Mouse (Mus musculus): ENCODE measurements around the gene Unc13a.

Gene Unc13a

DNA sequence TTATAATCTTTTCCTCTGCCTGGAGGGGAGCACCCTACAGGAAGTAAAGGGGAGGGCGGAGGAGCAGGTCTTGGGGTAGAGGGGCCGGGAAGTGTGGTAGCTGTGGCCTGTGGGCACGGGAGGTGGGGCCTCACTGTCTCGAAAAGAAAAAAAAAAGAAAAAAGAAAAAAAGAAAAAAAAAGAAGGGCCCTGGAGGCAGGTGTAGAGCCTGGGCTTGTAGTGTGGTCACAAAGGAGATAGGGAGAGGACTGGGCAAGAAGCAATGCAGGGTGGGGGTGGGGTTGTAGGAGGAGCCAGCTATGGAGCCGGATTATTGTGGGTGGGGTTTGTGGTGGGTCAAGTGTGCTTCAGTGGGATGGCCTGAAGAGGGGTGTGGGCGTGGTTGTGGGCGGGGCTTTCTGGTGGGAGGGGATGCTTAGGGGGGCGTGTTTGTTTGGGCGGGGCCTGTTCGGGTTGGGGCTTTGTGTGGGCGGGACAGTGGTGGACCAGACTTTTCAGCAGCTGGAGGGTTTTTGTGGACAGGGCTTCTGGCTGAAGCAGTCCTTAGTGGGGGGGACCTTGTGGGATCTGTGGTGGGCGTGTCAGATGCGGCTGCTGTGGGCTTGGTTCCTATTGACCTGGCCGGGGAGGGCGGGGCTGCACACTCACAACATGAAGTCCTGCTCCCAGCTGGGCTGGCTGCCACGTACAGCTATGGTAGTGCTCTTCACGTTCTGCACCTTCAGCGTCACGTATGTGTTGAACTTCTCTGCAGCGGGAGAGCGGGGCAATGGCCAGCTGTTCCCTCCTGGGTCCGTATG, 6.0 kb downstream of the Unc13a start:
- peak; percentile 70 for DNase-seq (ENCODE audit: low read depth)

DNA sequence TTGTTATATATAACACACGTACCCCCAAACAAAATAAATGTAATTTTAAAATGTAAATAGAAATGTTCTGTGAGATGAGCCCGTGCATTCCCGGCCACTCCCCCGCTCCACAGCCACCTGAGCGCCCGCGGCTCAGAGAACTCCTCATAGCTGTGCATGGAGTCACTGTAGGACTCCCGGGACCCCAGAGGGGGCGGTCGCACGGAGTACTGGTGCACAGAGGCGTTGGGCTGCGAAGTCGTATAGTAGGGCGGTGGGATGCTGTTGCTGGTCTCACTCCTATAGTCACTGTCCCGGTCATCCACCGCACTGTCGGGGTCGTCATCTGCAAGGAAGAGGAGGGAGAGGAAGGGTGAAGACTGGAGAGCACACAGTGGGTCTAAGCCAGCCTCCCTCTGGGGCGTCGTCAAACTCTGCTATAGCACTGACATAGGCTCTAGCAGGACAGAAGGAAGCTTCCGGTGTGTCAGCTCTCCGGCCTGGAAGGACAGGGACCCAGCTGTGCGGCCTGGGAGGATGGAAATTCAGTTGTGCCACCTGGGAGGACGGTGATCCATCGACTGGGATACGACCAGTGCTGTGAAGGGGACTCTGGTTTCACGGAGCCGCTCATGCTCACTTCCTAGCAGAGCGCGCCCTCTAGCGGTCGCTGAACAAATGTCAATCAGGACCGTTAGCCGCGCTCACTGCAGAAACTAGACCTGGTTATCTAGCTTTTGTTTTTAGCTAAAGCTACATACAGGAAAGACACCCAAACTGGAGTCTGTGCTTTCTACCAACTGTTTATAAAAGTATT, 11.0 kb downstream of the Unc13a start:
- peak; percentile 84 for DNase-seq (ENCODE audit: low read depth)

DNA sequence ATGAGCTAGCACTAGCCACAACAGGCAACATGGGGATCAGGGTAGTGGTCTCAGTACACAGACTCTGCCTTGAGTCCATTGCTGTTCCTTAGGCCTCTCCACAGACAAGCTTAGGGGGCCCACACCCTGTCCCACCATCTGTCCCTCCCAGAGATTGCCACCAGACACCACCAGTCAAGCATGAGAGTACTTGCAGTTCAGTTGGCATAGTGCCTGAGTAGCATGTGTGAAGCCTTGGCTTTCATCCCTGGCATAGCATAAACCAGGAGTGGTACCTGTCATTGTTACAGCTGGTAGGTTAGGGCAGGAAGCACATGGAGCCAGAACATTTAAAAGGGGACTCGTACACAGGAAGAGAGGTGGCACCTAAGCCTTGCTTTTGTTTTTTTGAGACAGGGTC, 11.8 kb downstream of the Unc13a start:
- no peak for DNase-seq (ENCODE audit: low read depth)

DNA sequence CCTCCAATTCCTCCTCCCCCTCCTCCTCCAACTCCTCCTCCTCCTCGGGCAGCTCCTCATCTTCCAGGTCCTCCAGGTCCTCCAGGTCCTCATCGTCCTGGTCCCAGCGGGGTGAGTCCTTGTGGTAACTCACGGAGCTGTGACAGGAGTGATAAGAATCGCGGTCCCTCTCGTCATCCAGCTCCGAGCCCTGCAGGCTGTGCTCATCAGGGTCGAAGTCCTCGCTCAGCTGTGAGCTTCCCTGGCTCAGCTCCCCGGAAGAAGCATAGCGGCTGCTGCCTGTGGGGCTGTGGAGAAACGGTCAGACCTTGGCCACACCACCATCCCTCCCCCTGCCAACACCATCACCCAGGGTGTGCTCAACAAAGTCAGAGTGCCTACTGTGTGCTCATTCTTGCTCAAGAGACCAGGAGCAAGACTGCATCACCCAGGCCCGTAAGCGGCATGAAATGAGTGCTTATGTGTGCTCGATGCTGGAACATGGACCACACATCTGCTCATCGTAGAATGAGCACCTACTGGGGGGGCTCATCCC, 13.0 kb downstream of the Unc13a start:
- no peak for DNase-seq (ENCODE audit: low read depth)

- DNase-seq (ENCODE audit: low read depth) = no peak
Measured at GRCm38 (mm10) chr8:71657816-71658215, 13.7 kb downstream of the Unc13a start.

- no peak for DNase-seq (ENCODE audit: low read depth)
Measured at GRCm38 (mm10) chr8:71654600-71654999, 17.0 kb downstream of the Unc13a start.

- DNase-seq (ENCODE audit: low read depth) = no peak
Measured at GRCm38 (mm10) chr8:71645510-71645909, 26.0 kb downstream of the Unc13a start.

GRCm38 (mm10) chr8:71639318-71639717, 32.2 kb downstream of the Unc13a start:
- DNase-seq (ENCODE audit: low read depth) = no peak

DNA sequence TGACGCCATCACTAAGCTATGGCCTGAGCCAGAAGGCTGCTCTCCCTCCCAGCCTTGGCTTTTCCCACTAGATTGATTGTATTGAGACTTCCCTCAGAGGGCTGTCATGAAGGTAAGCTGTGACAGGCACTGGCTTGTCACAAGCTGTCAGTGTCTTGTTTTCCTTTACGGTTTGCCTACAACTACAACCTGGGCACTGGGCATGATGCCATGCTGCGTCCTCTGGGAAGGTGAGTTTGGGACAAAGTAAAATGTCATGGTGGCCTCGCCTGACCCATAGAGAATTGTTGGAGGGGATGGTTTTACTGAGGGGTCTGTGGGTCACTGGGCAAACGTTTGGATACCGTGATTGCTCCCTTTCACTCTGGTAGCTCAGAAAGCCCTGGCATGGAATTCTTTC, 33.2 kb downstream of the Unc13a start:
- DNase-seq (ENCODE audit: low read depth) = no peak

DNA sequence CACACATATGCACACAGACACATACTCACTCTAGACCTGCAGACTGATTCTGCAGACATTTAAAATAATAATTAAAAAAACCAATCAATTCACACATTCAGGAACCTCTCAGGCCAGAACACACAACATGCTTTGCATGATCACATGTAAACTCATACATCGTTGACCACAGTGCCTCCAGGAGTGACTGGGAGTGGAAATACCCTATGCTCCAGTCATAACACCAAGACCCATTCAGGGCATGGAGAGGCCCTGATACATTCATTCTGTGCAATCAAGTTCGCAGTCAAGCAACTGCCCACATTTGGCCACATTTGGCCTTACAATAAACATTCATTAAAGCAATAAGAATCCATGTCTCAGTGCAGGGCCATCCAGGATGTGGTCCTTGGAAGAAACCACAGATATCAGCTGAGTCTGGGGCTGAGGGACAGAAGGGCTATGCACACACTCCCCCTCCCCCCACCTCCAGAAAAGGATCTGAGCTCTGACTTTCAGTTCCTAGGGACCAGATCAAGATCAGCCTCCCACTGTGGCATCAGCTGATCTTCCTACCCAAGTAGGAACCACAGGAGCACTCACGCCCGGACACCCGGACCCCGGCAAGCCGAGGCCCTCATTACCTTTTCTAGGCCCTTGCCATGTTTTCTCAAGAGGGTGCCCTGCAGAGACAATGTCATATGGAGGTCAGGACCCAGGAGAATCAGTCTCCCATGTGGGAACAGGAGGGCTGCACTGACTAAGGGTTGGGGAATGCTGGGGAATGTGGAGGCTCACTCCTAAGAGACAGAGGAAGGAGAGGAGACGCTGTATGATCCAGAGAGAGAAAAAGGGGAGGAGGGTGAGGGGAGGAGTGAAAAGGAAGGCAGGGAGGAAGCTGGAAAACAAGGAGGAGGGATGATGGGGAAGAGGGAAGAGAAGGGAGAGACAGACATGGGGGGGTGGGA, 34.1 kb downstream of the Unc13a start:
- no peak for DNase-seq (ENCODE audit: low read depth)

DNA sequence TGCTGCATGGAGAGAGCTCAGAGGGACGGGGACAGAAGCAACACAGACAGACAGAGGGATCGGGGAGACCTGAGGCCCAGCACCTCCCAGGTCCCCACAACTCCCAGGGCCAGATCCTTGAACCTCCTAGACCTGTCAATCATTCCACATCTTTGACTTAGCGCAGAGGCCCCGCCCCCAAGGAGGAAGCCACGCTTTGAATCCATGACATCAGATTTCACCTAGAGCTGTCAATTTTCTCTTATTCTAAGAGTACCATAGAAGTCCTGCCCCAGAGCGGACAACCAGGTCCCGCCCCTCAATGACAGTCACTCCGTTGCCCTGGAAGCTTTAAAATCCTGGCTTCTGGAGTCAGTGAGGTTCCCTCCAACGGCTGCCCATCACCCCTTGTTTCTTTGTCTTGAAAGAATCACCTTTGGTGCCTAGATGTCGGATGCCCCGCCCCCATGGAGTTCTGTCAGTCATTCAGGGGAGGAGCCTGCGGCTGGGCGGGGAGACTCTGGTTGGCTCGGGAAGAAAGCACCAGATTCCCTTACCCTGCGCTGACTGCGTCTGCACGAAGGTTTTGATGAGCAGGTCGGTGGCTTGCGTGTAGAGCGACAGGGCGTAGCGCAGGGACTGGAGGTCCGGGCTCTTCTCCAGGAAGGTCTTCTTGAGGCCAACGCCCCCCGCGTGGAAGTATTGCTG, 37.4 kb downstream of the Unc13a start:
- no peak for DNase-seq (ENCODE audit: low read depth)

DNA sequence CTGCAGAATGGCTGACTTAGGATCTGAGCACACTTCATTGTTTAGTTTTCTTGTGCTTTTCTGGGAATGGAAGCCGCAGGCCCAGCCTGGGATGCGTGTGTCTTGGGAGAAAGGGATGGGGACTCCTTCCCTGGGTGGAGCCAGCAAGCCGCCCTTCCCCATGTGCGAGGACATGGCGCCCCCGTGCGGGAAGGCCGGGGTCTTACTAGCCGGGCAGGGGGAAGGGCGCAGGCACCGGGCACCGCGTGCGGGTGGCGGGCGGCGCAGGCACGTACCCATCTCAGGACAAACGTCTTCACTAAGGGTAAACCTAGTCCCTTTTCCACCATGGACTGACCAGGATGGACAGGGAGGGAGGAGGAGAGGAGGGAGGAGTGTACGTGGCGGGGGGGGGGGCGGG, 38.4 kb downstream of the Unc13a start:
- DNase-seq (ENCODE audit: low read depth) = no peak

DNA sequence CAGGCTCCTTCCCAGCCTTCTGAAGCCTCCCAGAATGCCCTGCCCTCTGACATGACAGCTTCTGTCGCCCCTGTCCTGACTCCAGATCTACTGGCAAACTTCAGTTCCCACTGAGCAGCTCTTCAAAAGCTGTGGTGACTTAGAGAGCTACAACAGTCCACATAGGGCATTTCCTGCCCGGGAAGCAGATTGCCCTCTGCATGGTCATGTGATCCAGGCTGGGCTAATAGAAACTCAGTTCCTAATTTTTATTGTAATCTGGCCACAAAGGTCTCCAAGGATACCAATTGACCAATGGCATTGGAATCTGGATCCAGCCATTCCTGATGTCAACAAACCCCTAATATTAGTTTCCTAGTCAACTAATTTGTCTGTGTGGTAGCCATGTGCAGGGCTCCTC, 39.7 kb downstream of the Unc13a start:
- no peak for DNase-seq (ENCODE audit: low read depth)

DNA sequence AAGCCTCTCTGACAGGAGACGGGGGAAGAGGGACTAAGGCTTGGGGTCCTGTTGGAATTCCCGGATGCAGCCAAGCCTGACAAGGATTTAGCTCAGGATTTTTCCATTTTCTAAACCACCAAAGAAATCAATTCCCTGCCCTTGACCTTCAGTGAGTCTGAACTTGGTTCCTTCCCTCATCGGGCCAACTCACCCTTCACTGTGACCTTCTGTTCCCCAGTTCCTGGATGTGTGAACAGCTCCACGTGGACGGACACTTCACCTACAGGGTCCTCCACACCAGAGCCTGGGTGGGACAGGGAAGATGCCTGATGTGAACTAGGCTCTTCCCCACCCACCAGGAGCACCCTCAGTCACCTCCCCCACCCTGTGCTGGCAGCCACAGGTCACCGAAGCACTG, 40.8 kb downstream of the Unc13a start:
- DNase-seq (ENCODE audit: low read depth) = no peak

DNA sequence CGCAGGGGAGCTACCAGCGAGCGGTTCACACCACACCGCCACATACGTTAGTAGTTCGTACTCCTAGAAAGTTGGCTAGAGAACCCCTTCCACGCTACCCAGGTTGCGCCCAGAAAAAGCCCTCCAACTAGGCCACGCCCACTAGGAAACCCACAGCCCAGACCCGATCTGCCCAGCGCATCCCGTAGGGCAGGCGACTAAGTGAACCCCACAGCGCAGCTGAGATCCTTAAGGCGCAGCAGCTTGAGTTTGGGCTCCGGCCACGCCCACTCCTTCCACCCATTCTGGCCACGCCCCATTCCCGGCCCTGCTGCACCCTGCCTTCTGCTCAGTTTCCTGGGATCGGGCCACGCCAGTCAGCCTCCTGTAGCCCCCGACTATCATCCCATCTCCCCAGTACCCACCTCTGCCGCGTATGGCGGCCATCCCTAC, 41.8 kb downstream of the Unc13a start:
- DNase-seq (ENCODE audit: low read depth) = no peak

DNA sequence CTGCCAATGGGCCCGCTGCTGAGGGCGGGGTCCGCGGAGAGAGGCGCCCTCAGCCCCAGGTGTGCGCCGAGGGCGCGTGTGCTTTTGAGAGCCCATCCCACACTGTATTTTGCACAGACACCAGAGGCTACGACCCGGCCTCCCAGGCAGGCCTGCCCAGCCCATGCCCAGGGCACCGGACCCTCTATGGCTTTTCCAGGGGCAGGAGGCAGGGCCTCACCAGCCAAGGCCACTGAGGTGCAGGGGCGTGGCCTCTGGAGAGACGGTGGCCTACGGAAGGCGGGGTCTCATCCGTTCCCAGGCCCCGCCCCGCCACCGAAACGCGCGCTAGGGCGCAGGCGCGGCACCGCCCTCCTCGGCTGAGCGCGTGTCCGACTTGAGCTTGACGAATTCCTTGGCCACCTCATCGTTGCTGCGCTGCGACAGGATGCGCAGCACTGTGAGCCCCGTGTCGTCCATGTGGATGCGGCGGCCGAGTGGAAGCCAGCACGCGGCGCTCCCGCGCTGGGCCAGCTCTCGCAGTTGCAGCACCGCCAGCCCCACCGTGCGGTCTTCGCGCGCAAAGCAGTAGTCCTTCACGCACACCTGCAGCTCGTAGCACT, 42.4 kb downstream of the Unc13a start:
- peak; percentile 86 for DNase-seq (ENCODE audit: low read depth)

- DNase-seq (ENCODE audit: low read depth) = no peak
Measured at GRCm38 (mm10) chr8:71628396-71629095, 43.0 kb downstream of the Unc13a start.

DNA sequence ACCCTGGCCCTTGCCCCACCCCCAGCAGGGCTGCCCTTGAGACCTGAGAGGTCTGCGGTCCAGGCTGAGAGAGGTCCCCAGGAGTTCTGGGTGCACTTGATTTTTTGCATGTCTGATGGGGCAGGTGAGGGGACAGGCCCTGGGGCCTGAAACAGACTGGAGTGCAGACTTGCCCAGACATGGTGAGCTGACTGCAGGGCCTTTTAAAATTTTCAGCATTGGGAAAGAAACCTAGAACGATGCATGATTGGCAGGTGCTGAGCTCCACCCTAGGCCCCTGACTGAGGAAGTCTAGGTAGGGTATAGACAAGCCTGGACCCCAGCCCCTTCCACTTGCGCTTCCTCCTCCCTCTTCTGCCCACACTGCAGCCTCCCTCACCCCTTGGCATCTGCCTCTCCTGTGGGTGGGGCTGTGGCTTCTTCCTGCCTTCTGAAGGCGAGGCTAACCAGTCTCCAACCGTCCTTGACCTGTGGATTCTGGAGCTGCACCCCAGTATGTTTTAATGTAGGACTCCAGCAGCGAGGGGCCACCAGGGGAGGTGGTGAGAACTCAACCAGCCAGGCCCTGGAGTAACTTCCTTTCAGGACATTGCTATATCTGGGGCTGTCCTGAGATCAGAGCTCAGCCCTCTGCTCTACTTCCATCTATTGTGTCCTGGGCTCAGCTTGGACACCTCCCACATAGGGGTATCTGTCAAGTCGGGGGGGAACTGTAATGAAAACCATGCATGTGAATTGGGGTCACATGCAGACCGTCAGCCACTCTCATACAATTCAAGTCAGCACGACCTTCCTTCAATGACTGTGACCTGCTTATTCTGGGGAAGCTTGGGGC, 44.1 kb downstream of the Unc13a start:
- DNase-seq (ENCODE audit: low read depth) = no peak

DNA sequence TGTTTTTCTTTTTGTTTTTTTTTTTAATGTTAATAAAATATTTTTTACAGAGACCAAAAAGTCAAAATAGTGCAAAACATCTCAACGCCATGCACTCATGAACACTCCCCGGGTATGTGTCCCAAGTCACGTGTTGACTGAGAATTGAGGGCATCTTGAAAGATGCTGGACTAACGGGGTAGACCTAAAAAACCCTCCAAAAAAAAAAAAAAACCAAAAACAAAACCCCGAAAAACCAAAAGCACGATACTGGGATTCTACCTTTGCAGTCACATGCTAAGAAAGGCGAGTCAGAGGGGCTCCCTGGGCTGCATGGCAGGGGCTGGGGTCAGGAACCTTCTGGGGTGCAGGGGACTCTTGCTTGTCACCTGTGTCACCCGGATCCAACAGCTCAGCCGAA, 44.8 kb downstream of the Unc13a start:
- no peak for DNase-seq (ENCODE audit: low read depth)

Data from c-Kit-positive CD71-negative TER-119-negative erythroid progenitor cells, embryonic 14.5 days (primary cell).